Mouse (Mus musculus) cerebellum, adult 8-10 months (tissue): Measurements from ENCODE around the gene 1600012H06Rik.
"Not testable (repeated sequence)": the region's sequence is repeated elsewhere in the genome, so short reads cannot be mapped to it uniquely, and the experiment has no call there.

Experiments used
- DNase-seq: peaks from one replicate; pipeline ENCODE4 v3.0.0; 2022

The 1600012H06Rik gene

GRCm38 (mm10) chr17:14943009-14943728, at the start of gene 1600012H06Rik, which contains the start of gene Wdr27:
Gene 1600012H06Rik (plus strand): TSS chr17:14943184.
Gene Wdr27 (minus strand): TSS chr17:14943158.
- peak; percentile 97 for DNase-seq

- DNase-seq, result not testable (repeated sequence)
Measured at GRCm38 (mm10) chr17:14895058-14895457, 47.9 kb upstream of the 1600012H06Rik start.

- no peak for DNase-seq
Measured at GRCm38 (mm10) chr17:14898972-14899371, 44.0 kb upstream of the 1600012H06Rik start.

GRCm38 (mm10) chr17:14903212-14903611, 39.8 kb upstream of the 1600012H06Rik start:
- no peak for DNase-seq

GRCm38 (mm10) chr17:14904206-14904605, 38.8 kb upstream of the 1600012H06Rik start:
- DNase-seq, result no peak

GRCm38 (mm10) chr17:14904637-14905265, 38.2 kb upstream of the 1600012H06Rik start:
- DNase-seq, result peak; percentile 47

- no peak for DNase-seq
Measured at GRCm38 (mm10) chr17:14906611-14907010, 36.4 kb upstream of the 1600012H06Rik start.

- DNase-seq, result no peak
Measured at GRCm38 (mm10) chr17:14907136-14907535, 35.8 kb upstream of the 1600012H06Rik start.

- no peak for DNase-seq
Measured at GRCm38 (mm10) chr17:14909331-14909730, 33.7 kb upstream of the 1600012H06Rik start.

- DNase-seq, result no peak
Measured at GRCm38 (mm10) chr17:14910771-14911170, 32.2 kb upstream of the 1600012H06Rik start.

- no peak for DNase-seq
Measured at GRCm38 (mm10) chr17:14912420-14912819, 30.6 kb upstream of the 1600012H06Rik start.

- no peak for DNase-seq
Measured at GRCm38 (mm10) chr17:14912981-14913380, 30.0 kb upstream of the 1600012H06Rik start.

- no peak for DNase-seq
Measured at GRCm38 (mm10) chr17:14914401-14914800, 28.6 kb upstream of the 1600012H06Rik start.

- no peak for DNase-seq
Measured at GRCm38 (mm10) chr17:14917866-14918265, 25.1 kb upstream of the 1600012H06Rik start.

GRCm38 (mm10) chr17:14921582-14921981, 21.4 kb upstream of the 1600012H06Rik start:
- no peak for DNase-seq

GRCm38 (mm10) chr17:14927644-14928218, 15.3 kb upstream of the 1600012H06Rik start:
- no peak for DNase-seq

GRCm38 (mm10) chr17:14928631-14929030, 14.4 kb upstream of the 1600012H06Rik start:
- DNase-seq, result no peak

GRCm38 (mm10) chr17:14930697-14931096, 12.3 kb upstream of the 1600012H06Rik start:
- DNase-seq, result no peak

GRCm38 (mm10) chr17:14931469-14931868, 11.5 kb upstream of the 1600012H06Rik start:
- no peak for DNase-seq

GRCm38 (mm10) chr17:14935280-14935679, 7.7 kb upstream of the 1600012H06Rik start:
- DNase-seq, result not testable (repeated sequence)

- no peak for DNase-seq
Measured at GRCm38 (mm10) chr17:14935841-14936605, 7.0 kb upstream of the 1600012H06Rik start.

GRCm38 (mm10) chr17:14942181-14942580, 803 bp upstream of the 1600012H06Rik start:
- peak; percentile 13 for DNase-seq

- DNase-seq, result no peak
Measured at GRCm38 (mm10) chr17:14943729-14944059, 710 bp downstream of the 1600012H06Rik start.
